Mouse (Mus musculus): ENCODE results near the gene 4931400O07Rik.

The 4931400O07Rik gene
- long read RNA-seq, experiment 1, result 0 reads
- long read RNA-seq, experiment 2, result 0 reads

DNA sequence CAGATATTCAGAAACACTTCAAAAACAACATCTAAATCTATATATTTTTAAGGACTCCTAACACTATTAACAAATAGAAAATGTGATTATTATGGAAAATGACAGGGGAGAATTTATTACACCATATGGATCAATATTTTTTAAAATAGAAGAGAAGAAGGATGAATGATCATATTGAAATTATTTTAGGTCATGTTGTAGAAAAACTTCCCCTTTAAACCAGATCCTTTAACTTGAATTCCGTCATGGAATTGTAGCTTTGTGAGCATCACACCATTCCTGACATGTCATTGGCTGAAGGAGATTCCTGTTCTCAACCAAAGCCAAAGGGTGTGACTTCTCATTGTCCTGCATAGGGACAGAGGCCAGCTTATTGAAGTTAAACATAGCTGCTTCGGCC, at the start of gene 4931400O07Rik:
4931400O07Rik (plus strand) TSS at position 301 of the 400 bp plus-strand sequence.
- intact Hi-C loops (cut with DNase I), result no loop called here

Measured in adrenal gland (tissue).